Mouse (Mus musculus): ENCODE data around the gene Adam1a.

DNA sequence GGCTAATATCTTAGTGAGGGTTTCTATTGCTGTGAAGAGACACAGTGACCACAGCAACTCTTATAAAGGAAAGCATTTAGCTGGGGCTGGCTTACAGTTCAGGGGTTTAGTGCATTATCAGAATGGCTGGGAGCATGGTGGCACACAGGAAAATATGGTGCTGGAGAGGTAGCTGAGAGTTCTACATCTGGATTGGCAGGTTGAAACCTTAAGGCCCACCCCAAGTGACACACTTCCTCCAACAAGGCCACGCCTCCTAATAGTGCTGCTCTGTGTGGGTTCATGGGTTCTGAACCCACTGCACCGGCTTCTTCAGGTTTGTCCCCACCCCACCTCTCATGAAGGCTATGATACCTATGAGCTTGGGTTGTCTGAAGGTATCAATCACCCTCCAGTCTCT is 72.9 kb downstream of the Adam1a start:
- TF ChIP-seq POLR2A (IDR thresholded peaks at IDR 0.05; ENCODE audit: control insufficient read depth, low read depth, low read length) (no peak), CTCF (IDR thresholded peaks at IDR 0.05; ENCODE audit: control insufficient read depth, insufficient read depth, insufficient replicate concordance, low read depth, low read length) (no peak)

Measured in testis, adult 2 months (tissue).